ENCODE assay signal across 8 mouse cellular contexts in genomic region chr4:44011799-44012198, GRCm38 (mm10). TPM values are rescaled to one million over a fixed set of nuclear protein-coding genes. Genes with fewer than 3 reads are reported as not detected.
DNase-seq lines count a peak whose midpoint lies in the region; ATAC-seq and TF ChIP-seq lines count a peak whose summit lies in the region.

No protein-coding gene starts in this region.

- H3K27me3 ChIP-seq in erythroblast, embryonic 14.5 days (ENCODE audit: control insufficient read depth) = no peaks in the 10 kb centered on the region
- H3K27me3 ChIP-seq in C2C12 (ENCODE audit: control insufficient read depth, insufficient read depth, insufficient read length) = no peaks in the 10 kb centered on the region
- H3K27me3 ChIP-seq in forebrain, embryonic 11.5 days (ENCODE audit: control insufficient read depth, insufficient read depth, low read length) = no peaks in the 10 kb centered on the region
- no peaks in the 10 kb centered on the region for H3K27me3 ChIP-seq in liver, embryonic 13.5 days

- H3K36me3 ChIP-seq in erythroblast, embryonic 14.5 days (ENCODE audit: control insufficient read depth) = peaks cover 53% of the 10 kb centered on the region
- peaks cover 13% of the 10 kb centered on the region for H3K36me3 ChIP-seq in C2C12 (ENCODE audit: control insufficient read depth, insufficient read depth)
- no peaks in the 10 kb centered on the region for H3K36me3 ChIP-seq in forebrain, embryonic 11.5 days (ENCODE audit: control insufficient read depth, insufficient read depth, low read length)
- H3K36me3 ChIP-seq in liver, embryonic 13.5 days = peaks cover 19% of the 10 kb centered on the region

- ATAC-seq in erythroblast, adult 5-6 weeks (replicated peaks; ENCODE audit: low FRiP score, poor library complexity, severe bottlenecking) = no peak
- ATAC-seq in forebrain, embryonic 11.5 days (replicated peaks; ENCODE audit: low FRiP score) = peak; percentile 34; the same call in 1 of the 2 replicates
- no peak for ATAC-seq in liver, embryonic 13.5 days (ENCODE audit: low read depth)
- ATAC-seq in activated CD4-positive, CD25-positive, alpha-beta regulatory T cell, adult 4 months = no peak

- peak overlapping the region; percentile 89 for H3K4me3 ChIP-seq in erythroblast, embryonic 14.5 days (replicated peaks)
- peak overlapping the region; percentile 90 for H3K4me3 ChIP-seq in C2C12 (ENCODE audit: insufficient read depth, poor library complexity, severe bottlenecking)
- H3K4me3 ChIP-seq in forebrain, embryonic 11.5 days (ENCODE audit: low read depth, low read length) = peak overlapping the region; percentile 82
- H3K4me3 ChIP-seq in liver, embryonic 13.5 days (replicated peaks) = peak overlapping the region; percentile 97

- peak overlapping the region; percentile 67 for H3K4me2 ChIP-seq in forebrain, embryonic 11.5 days (ENCODE audit: low read depth, low read length, severe bottlenecking)
- peak overlapping the region; percentile 93 for H3K4me2 ChIP-seq in liver, embryonic 13.5 days

- H3K27ac ChIP-seq in forebrain, embryonic 11.5 days (ENCODE audit: low read depth, low read length) = no peak overlapping the region
- H3K27ac ChIP-seq in liver, embryonic 13.5 days = peak overlapping the region; percentile 76

- WGBS in forebrain, embryonic 11.5 days = 83% methylated on average over 3 of the region's 3 CpGs
- WGBS in liver, embryonic 13.5 days (ENCODE audit: insufficient replicate concordance) = 63% methylated on average over 3 of the region's 3 CpGs

- peaks cover 51% of the 10 kb centered on the region for H3K79me2 ChIP-seq in C2C12 (ENCODE audit: control insufficient read depth, insufficient read depth)

- peak overlapping the region; percentile 40 for H3ac ChIP-seq in C2C12 (ENCODE audit: control insufficient read depth, insufficient read length, low read depth)

- H3K4me1 ChIP-seq in erythroblast, embryonic 14.5 days (ENCODE audit: control insufficient read depth) = peaks cover 50% of the 10 kb centered on the region
- H3K4me1 ChIP-seq in forebrain, embryonic 11.5 days (replicated peaks; ENCODE audit: control insufficient read depth, insufficient read depth, low read length) = peaks cover 9% of the 10 kb centered on the region; the same call in 1 of the 2 replicates
- H3K4me1 ChIP-seq in liver, embryonic 13.5 days (replicated peaks) = peaks cover 56% of the 10 kb centered on the region

- DNase-seq in forebrain, embryonic 11.5 days (ENCODE audit: low spot score) = no peak
- DNase-seq in liver, embryonic 13.5 days = no peak
- DNase-seq in ovary, postnatal 36 days (ENCODE audit: low spot score) = no peak
- DNase-seq in left cerebral cortex, adult 18-20 months (ENCODE audit: low spot score in 2 of 2) = no peak

- peaks cover 43% of the 10 kb centered on the region for H3K79me3 ChIP-seq in C2C12 (ENCODE audit: low read depth)

- TF ChIP-seq CTCF in C2C12 (IDR thresholded peaks at IDR 0.05; ENCODE audit: control insufficient read depth, insufficient read depth, insufficient read length) = no peak

- peak overlapping the region; percentile 64 for H3K9ac ChIP-seq in forebrain, embryonic 11.5 days (ENCODE audit: low read length)
- H3K9ac ChIP-seq in liver, embryonic 13.5 days = peak overlapping the region; percentile 73

- peaks cover 8% of the 10 kb centered on the region for H3K9me3 ChIP-seq in erythroblast, embryonic 14.5 days (ENCODE audit: control insufficient read depth, low read length)
- no peaks in the 10 kb centered on the region for H3K9me3 ChIP-seq in forebrain, embryonic 11.5 days (ENCODE audit: control insufficient read depth, low read length)
- no peaks in the 10 kb centered on the region for H3K9me3 ChIP-seq in liver, embryonic 13.5 days (replicated peaks)

TF ChIP-seq in C2C12, 6 proteins besides CTCF, POLR2A, EP300 and RAD21:
- TF ChIP-seq MYOG (IDR thresholded peaks at IDR 0.05; ENCODE audit: control insufficient read depth, extremely low read depth, insufficient read length) = no peak
- no peak for TF ChIP-seq MAX (IDR thresholded peaks at IDR 0.05)
- no peak for TF ChIP-seq MYOD1 (IDR thresholded peaks at IDR 0.05; ENCODE audit: control insufficient read depth, insufficient read length, low read depth)
- TF ChIP-seq CEBPB (IDR thresholded peaks at IDR 0.05; ENCODE audit: low read depth) = no peak
- TF ChIP-seq USF1 (IDR thresholded peaks at IDR 0.05; ENCODE audit: low read depth) = no peak
- TF ChIP-seq FOSL1 (IDR thresholded peaks at IDR 0.05; ENCODE audit: insufficient read depth, low read length, poor library complexity, severe bottlenecking) = no peak

RNA-seq across cellular contexts. Expression of gene Clta, which starts 7.5 kb away (rescaled TPM):
- polyA plus RNA-seq in erythroblast, embryonic 14.5 days (2012) = 18.7 and 31.6 TPM in 2 replicates
- 79.6 and 87.6 TPM in 2 replicates for total RNA-seq in erythroblast, adult 5-6 weeks (2015; ENCODE audit: low replicate concordance)
- total RNA-seq in erythroblast, adult 5-6 weeks (2017; ENCODE audit: low replicate concordance) = 85.4 and 105 TPM in 2 replicates
- polyA plus RNA-seq in C2C12 (2012; fragmentation: generic; extraction: Trizol) = 470 TPM
- 211 and 223 TPM in 2 replicates for polyA plus RNA-seq in forebrain, embryonic 11.5 days (2014; fragmentation: Nextera tagmentation; extraction: Ambion mirVana)
- polyA plus RNA-seq in liver, embryonic 13.5 days (2015; fragmentation: Nextera tagmentation; extraction: Ambion mirVana) = 164 and 166 TPM in 2 replicates
- 100 to 1,000 TPM; 109 to 116 TPM for polyA plus RNA-seq in activated CD4-positive, CD25-positive, alpha-beta regulatory T cell, adult 4 months (2017; shearing (Covaris generic))
- total RNA-seq in left cerebral cortex, adult 18-20 months (2021) = 100 to 1,000 TPM; 291 to 294 TPM

RNA-seq across cellular contexts. Expression of gene Ccin, which starts 28.5 kb away (rescaled TPM):
- not detected in 2 replicates for polyA plus RNA-seq in erythroblast, embryonic 14.5 days (2012)
- total RNA-seq in erythroblast, adult 5-6 weeks (2015; ENCODE audit: low replicate concordance) = not detected in 2 replicates
- not detected in 2 replicates for total RNA-seq in erythroblast, adult 5-6 weeks (2017; ENCODE audit: low replicate concordance)
- 0.04 TPM for polyA plus RNA-seq in C2C12 (2012; fragmentation: generic; extraction: Trizol)
- polyA plus RNA-seq in forebrain, embryonic 11.5 days (2014; fragmentation: Nextera tagmentation; extraction: Ambion mirVana) = not detected in 2 replicates
- not detected in 2 replicates for polyA plus RNA-seq in liver, embryonic 13.5 days (2015; fragmentation: Nextera tagmentation; extraction: Ambion mirVana)
- polyA plus RNA-seq in activated CD4-positive, CD25-positive, alpha-beta regulatory T cell, adult 4 months (2017; shearing (Covaris generic)) = under 1 TPM in 1 of 2 experiments, not detected in 1; 0.24 TPM
- total RNA-seq in left cerebral cortex, adult 18-20 months (2021) = not detected

RNA-seq across cellular contexts. Expression of gene Glipr2, which starts 54.6 kb away (rescaled TPM):
- 3.0 and 3.8 TPM in 2 replicates for polyA plus RNA-seq in erythroblast, embryonic 14.5 days (2012)
- total RNA-seq in erythroblast, adult 5-6 weeks (2015; ENCODE audit: low replicate concordance) = 10.8 and 19.2 TPM in 2 replicates
- total RNA-seq in erythroblast, adult 5-6 weeks (2017; ENCODE audit: low replicate concordance) = 26.5 and 30.4 TPM in 2 replicates
- 101 TPM for polyA plus RNA-seq in C2C12 (2012; fragmentation: generic; extraction: Trizol)
- polyA plus RNA-seq in forebrain, embryonic 11.5 days (2014; fragmentation: Nextera tagmentation; extraction: Ambion mirVana) = 75.5 and 79.1 TPM in 2 replicates
- polyA plus RNA-seq in liver, embryonic 13.5 days (2015; fragmentation: Nextera tagmentation; extraction: Ambion mirVana) = 39.0 and 45.7 TPM in 2 replicates
- polyA plus RNA-seq in activated CD4-positive, CD25-positive, alpha-beta regulatory T cell, adult 4 months (2017; shearing (Covaris generic)) = 100 to 1,000 TPM; 215 to 250 TPM
- 1 to 10 TPM; 3.1 to 4.1 TPM for total RNA-seq in left cerebral cortex, adult 18-20 months (2021)
